Mouse (Mus musculus) neural tube, embryonic 13.5 days (tissue): ENCODE results near the gene E430018J23Rik. TPM values are rescaled to one million over a fixed set of nuclear protein-coding genes. Genes with fewer than 3 reads are reported as not detected.
"Not testable (repeated sequence)": the region's sequence is repeated elsewhere in the genome, so short reads cannot be mapped to it uniquely, and the experiment has no call there.

ENCODE experiments used
- ATAC-seq: fragments of 200-750 bp; cut with Nextera tagmentation; 2 replicates; pipeline ENCODE4 v1.8.0; 2017; ENCODE audit warnings: low read depth, mild to moderate bottlenecking, moderate TSS enrichment, moderate library complexity
- H3K27ac ChIP-seq: fragments of 300-500 bp; sonication (generic); replicated peaks from 2 replicates; pipeline ENCODE4 v1.5.1; 2015; ENCODE audit warnings: moderate library complexity, mild to moderate bottlenecking, inconsistent platforms
- H3K27me3 ChIP-seq: fragments of 300-500 bp; sonication (generic); 2 replicates; pipeline ENCODE4 v1.6.1; 2015; ENCODE audit warnings: mild to moderate bottlenecking, inconsistent platforms
- H3K36me3 ChIP-seq: fragments of 300-500 bp; sonication (generic); 2 replicates; pipeline ENCODE4 v1.6.1; 2015; ENCODE audit warnings: mild to moderate bottlenecking, inconsistent platforms
- H3K4me1 ChIP-seq: fragments of 300-500 bp; sonication (generic); replicated peaks from 2 replicates; pipeline ENCODE4 v1.6.1; 2015; ENCODE audit warnings: inconsistent platforms
- H3K4me2 ChIP-seq: fragments of 300-500 bp; sonication (generic); 2 replicates; pipeline ENCODE4 v1.6.1; 2015; ENCODE audit warnings: inconsistent platforms, mild to moderate bottlenecking, moderate library complexity
- H3K4me3 ChIP-seq: fragments of 300-500 bp; sonication (generic); 2 replicates; pipeline ENCODE4 v1.5.1; 2015; ENCODE audit warnings: mild to moderate bottlenecking, inconsistent platforms
- H3K9ac ChIP-seq: fragments of 300-500 bp; sonication (generic); 2 replicates; pipeline ENCODE4 v1.6.1; 2015; ENCODE audit warnings: moderate library complexity, mild to moderate bottlenecking, inconsistent platforms
- H3K9me3 ChIP-seq: fragments of 300-500 bp; sonication (generic); 2 replicates; pipeline ENCODE4 v1.6.1; 2016; ENCODE audit warnings: inconsistent platforms
- WGBS: fragments of 180-500 bp; shearing (Covaris S2); methylation state at CpG from one replicate; pipeline ENCODE4 v1.1.7; 2015; 5-methylcytosine and 5-hydroxymethylcytosine counted together
- polyA plus RNA-seq: library from polyadenylated mRNA; unstranded; fragments of >200 nt; fragmentation: Nextera tagmentation; extraction: Ambion mirVana; gene quantifications from 2 replicates; pipeline ENCODE4 v1.2.1, GENCODE M21; 2015

Gene E430018J23Rik
- 5.2 and 5.7 TPM in 2 replicates for polyA plus RNA-seq

- H3K4me3 ChIP-seq: peak within 1 kb of the TSS; percentile 72
- peaks cover 17% of the 10 kb centered on the region for H3K4me1 ChIP-seq
- H3K27me3 ChIP-seq: 0 out of 2 replicates have a peak, but pooled peaks cover 5% of the 10 kb centered on the region
- WGBS: under 1% methylated on average over 45 of the region's 45 CpGs
- peak; percentile 92 for ATAC-seq
- H3K27ac ChIP-seq: peak within 1 kb of the TSS; percentile 92
- peak within 1 kb of the TSS; percentile 93 for H3K9ac ChIP-seq
- H3K9me3 ChIP-seq: no peaks in the 10 kb centered on the region
- peak within 1 kb of the TSS; percentile 80 for H3K4me2 ChIP-seq
- peaks cover 12% of the 10 kb centered on the region for H3K36me3 ChIP-seq
These were observed at the start of gene E430018J23Rik for GRCm38 (mm10) chr7:127393157-127393943. Gene E430018J23Rik (minus strand): TSS chr7:127393629.

GRCm38 (mm10) chr7:127437724-127438123 lies 44.3 kb upstream of the E430018J23Rik start:
- ATAC-seq: no peak
- Histone ChIP-seq H3K9ac (no peak overlapping the region), H3K4me1 (no peaks in the 10 kb centered on the region), H3K27me3 (no peaks in the 10 kb centered on the region), H3K36me3 (peaks cover 14% of the 10 kb centered on the region), H3K9me3 (peaks cover 13% of the 10 kb centered on the region), H3K4me3 (no peak overlapping the region), H3K27ac (no peak overlapping the region), H3K4me2 (no peak overlapping the region)
- 92% methylated on average over 3 of the region's 3 CpGs for WGBS

- Histone ChIP-seq H3K9me3 (peaks cover 13% of the 10 kb centered on the region), H3K4me1 (no peaks in the 10 kb centered on the region), H3K4me3 (no peak overlapping the region), H3K27me3 (no peaks in the 10 kb centered on the region), H3K9ac (no peak overlapping the region), H3K4me2 (no peak overlapping the region), H3K36me3 (no peaks in the 10 kb centered on the region), H3K27ac (no peak overlapping the region)
- 90% methylated on average over 4 of the region's 4 CpGs for WGBS
- ATAC-seq: no peak
These were observed 41.8 kb upstream of the E430018J23Rik start for GRCm38 (mm10) chr7:127435206-127435605.

GRCm38 (mm10) chr7:127426354-127426753 lies 32.9 kb upstream of the E430018J23Rik start:
- Histone ChIP-seq H3K9ac (no peak overlapping the region), H3K27me3 (peaks cover 15% of the 10 kb centered on the region), H3K36me3 (no peaks in the 10 kb centered on the region), H3K4me2 (no peak overlapping the region), H3K27ac (no peak overlapping the region), H3K4me1 (peaks cover 9% of the 10 kb centered on the region), H3K9me3 (no peaks in the 10 kb centered on the region), H3K4me3 (no peak overlapping the region)
- 76% methylated on average over 3 of the region's 3 CpGs for WGBS
- no peak for ATAC-seq

GRCm38 (mm10) chr7:127425911-127426310 lies 32.5 kb upstream of the E430018J23Rik start:
- Histone ChIP-seq H3K9me3 (no peaks in the 10 kb centered on the region), H3K36me3 (no peaks in the 10 kb centered on the region), H3K27me3 (peaks cover 15% of the 10 kb centered on the region), H3K9ac (no peak overlapping the region), H3K27ac (no peak overlapping the region), H3K4me1 (peaks cover 14% of the 10 kb centered on the region), H3K4me2 (no peak overlapping the region), H3K4me3 (no peak overlapping the region)
- 84% methylated on average over 2 of the region's 2 CpGs for WGBS
- no peak for ATAC-seq

- Histone ChIP-seq H3K4me3 (no peak overlapping the region), H3K9me3 (no peaks in the 10 kb centered on the region), H3K27me3 (peaks cover 15% of the 10 kb centered on the region), H3K36me3 (no peaks in the 10 kb centered on the region), H3K4me1 (peaks cover 19% of the 10 kb centered on the region), H3K27ac (no peak overlapping the region), H3K9ac (no peak overlapping the region), H3K4me2 (no peak overlapping the region)
- 88% methylated on average over 3 of the region's 3 CpGs for WGBS
- ATAC-seq: no peak
These were observed 31.9 kb upstream of the E430018J23Rik start for GRCm38 (mm10) chr7:127425291-127425690.

GRCm38 (mm10) chr7:127422247-127422646 lies 28.8 kb upstream of the E430018J23Rik start:
- peak overlapping the region; percentile 78 for H3K4me2 ChIP-seq
- WGBS: 0% methylated on average over 15 of the region's 15 CpGs
- peak overlapping the region; percentile 85 for H3K27ac ChIP-seq

GRCm38 (mm10) chr7:127421388-127422191 lies 28.2 kb upstream of the E430018J23Rik start, which contains the start of gene Zfp688:
Gene Zfp688 (minus strand): TSS chr7:127422068.
- H3K4me3 ChIP-seq: peak within 1 kb of the TSS; percentile 74

More at GRCm38 (mm10) chr7:127422247-127422646, 28.8 kb upstream of the E430018J23Rik start:
- Histone ChIP-seq H3K9ac (peak overlapping the region; percentile 88), H3K4me1 (peaks cover 19% of the 10 kb centered on the region), H3K27me3 (peaks cover 15% of the 10 kb centered on the region), H3K36me3 (peaks cover 21% of the 10 kb centered on the region), H3K9me3 (no peaks in the 10 kb centered on the region), H3K4me3 (peak overlapping the region; percentile 74)
- ATAC-seq: peak; percentile 79

GRCm38 (mm10) chr7:127411418-127411817 lies 18.0 kb upstream of the E430018J23Rik start:
- WGBS: 71% methylated on average over 2 of the region's 2 CpGs
- H3K9me3 ChIP-seq: no peaks in the 10 kb centered on the region
- H3K4me2 ChIP-seq: no peak overlapping the region

More at GRCm38 (mm10) chr7:127421388-127422191, 28.2 kb upstream of the E430018J23Rik start, which contains the start of gene Zfp688:
- ATAC-seq: peak; percentile 98
- peaks cover 22% of the 10 kb centered on the region for H3K36me3 ChIP-seq
- H3K9ac ChIP-seq: peak within 1 kb of the TSS; percentile 88
- WGBS: under 1% methylated on average over 48 of the region's 48 CpGs
- H3K4me2 ChIP-seq: peak within 1 kb of the TSS; percentile 78
- no peaks in the 10 kb centered on the region for H3K9me3 ChIP-seq
- H3K4me1 ChIP-seq: peaks cover 19% of the 10 kb centered on the region
- H3K27ac ChIP-seq: peak within 1 kb of the TSS; percentile 85
- H3K27me3 ChIP-seq: peaks cover 15% of the 10 kb centered on the region

GRCm38 (mm10) chr7:127406002-127406987 lies 12.9 kb upstream of the E430018J23Rik start, which contains the start of gene Zfp764:
Gene Zfp764 (minus strand): TSS chr7:127406822.
- peak within 1 kb of the TSS; percentile 84 for H3K9ac ChIP-seq
- WGBS: 6% methylated on average over 40 of the region's 40 CpGs

More at GRCm38 (mm10) chr7:127411418-127411817, 18.0 kb upstream of the E430018J23Rik start:
- Histone ChIP-seq H3K36me3 (peaks cover 8% of the 10 kb centered on the region; the same call in 1 of the 2 replicates), H3K4me1 (peaks cover under 1% of the 10 kb centered on the region; the same call in 1 of the 2 replicates), H3K4me3 (no peak overlapping the region), H3K27ac (no peak overlapping the region), H3K9ac (no peak overlapping the region), H3K27me3 (no peaks in the 10 kb centered on the region)
- no peak for ATAC-seq

GRCm38 (mm10) chr7:127404101-127404500 lies 10.7 kb upstream of the E430018J23Rik start:
- not testable (repeated sequence) for H3K4me1 ChIP-seq, H3K36me3 ChIP-seq
- WGBS: 95% methylated on average over 6 of the region's 6 CpGs

More at GRCm38 (mm10) chr7:127406002-127406987, 12.9 kb upstream of the E430018J23Rik start, which contains the start of gene Zfp764:
- not testable (repeated sequence) for H3K36me3 ChIP-seq, H3K27me3 ChIP-seq, H3K4me1 ChIP-seq, H3K9me3 ChIP-seq
- Histone ChIP-seq H3K4me3 (peak within 1 kb of the TSS; percentile 57), H3K4me2 (peak within 1 kb of the TSS; percentile 88), H3K27ac (peak within 1 kb of the TSS; percentile 73)
- peak; percentile 83 for ATAC-seq

More at GRCm38 (mm10) chr7:127404101-127404500, 10.7 kb upstream of the E430018J23Rik start:
- H3K4me3 ChIP-seq, H3K9me3 ChIP-seq, H3K27me3 ChIP-seq, ATAC-seq, H3K9ac ChIP-seq, H3K4me2 ChIP-seq, H3K27ac ChIP-seq: not testable (repeated sequence)
